Mouse (Mus musculus) subcutaneous adipose tissue, adult 2 months (tissue): ENCODE measurements around the gene Pou2f1. TPM values are rescaled to one million over a fixed set of nuclear protein-coding genes. Genes with fewer than 3 reads are reported as not detected.

Experiments used
- polyA plus RNA-seq: library from polyadenylated mRNA; depleted of rRNA; stranded (reverse); fragments of >200 nt; gene quantifications from 2 replicates; pipeline ENCODE4 v1.2.3, GENCODE M21; 2012; ENCODE audit warnings: low replicate concordance; rRNA removed

Pou2f1 gene
- 5.9 and 13.2 TPM in 2 replicates for polyA plus RNA-seq

GRCm38 (mm10) chr1:166002520-166003155 lies at the start of gene Pou2f1:
Gene Pou2f1, minus strand, starts transcription at chr1:166002678.

Other genes starting within 250 kb of the Pou2f1 start
- gene Creg1, start 238.9 kb downstream of the Pou2f1 start, polyA plus RNA-seq = 46.9 and 49.2 TPM in 2 replicates
- gene Cd247, start 214.0 kb downstream of the Pou2f1 start, polyA plus RNA-seq = 4.4 and 12.7 TPM in 2 replicates
- 0.05 TPM in 1 of 2 replicates, not detected in the other for gene Dusp27, start 125.2 kb upstream of the Pou2f1 start, polyA plus RNA-seq
- 0.10 and 1.3 TPM in 2 replicates for gene Gpa33, start 127.6 kb upstream of the Pou2f1 start, polyA plus RNA-seq
- not detected in 2 replicates for gene Mael, start 236.1 kb upstream of the Pou2f1 start, polyA plus RNA-seq